Mouse (Mus musculus): ENCODE measurements around the gene Gm4491. TPM values are rescaled to one million over a fixed set of nuclear protein-coding genes. Genes with fewer than 3 reads are reported as not detected.
A peak's percentile ranks its signal among the peaks of the same experiment; 100 is the strongest.

Gm4491 gene
- polyA plus RNA-seq, 1 experiment from 2014 or later: not detected

GRCm38 (mm10) chr14:57109194-57109593 is 6.5 kb downstream of the Gm4491 start:
- Histone ChIP-seq H3K36me3 (ENCODE audit: control insufficient read depth, insufficient read depth, low read length) (no peaks in the 10 kb centered on the region), H3K4me2 (ENCODE audit: low read length) (no peak overlapping the region), H3K4me3 (ENCODE audit: low read length) (no peak overlapping the region), H3K9ac (ENCODE audit: low read depth, low read length) (no peak overlapping the region), H3K27me3 (replicated peaks; ENCODE audit: control insufficient read depth, insufficient read depth, low read length) (peaks cover 23% of the 10 kb centered on the region), H3K27ac (ENCODE audit: low read depth, low read length) (no peak overlapping the region), H3K4me1 (ENCODE audit: control insufficient read depth, insufficient read depth, low read depth, low read length) (peaks cover 7% of the 10 kb centered on the region), H3K9me3 (ENCODE audit: control insufficient read depth, low read length) (no peaks in the 10 kb centered on the region)
- 7% methylated on average over 4 of the region's 4 CpGs for WGBS
- peak; percentile 55; the same call in 1 of the 2 replicates for ATAC-seq

- peaks cover 9% of the 10 kb centered on the region for H3K4me1 ChIP-seq (ENCODE audit: control insufficient read depth, insufficient read depth, low read depth, low read length)
- no peak overlapping the region for H3K9ac ChIP-seq (ENCODE audit: low read depth, low read length)
- no peaks in the 10 kb centered on the region for H3K36me3 ChIP-seq (ENCODE audit: control insufficient read depth, insufficient read depth, low read length)
- 72% methylated on average over 5 of the region's 5 CpGs for WGBS
- H3K9me3 ChIP-seq (ENCODE audit: control insufficient read depth, low read length): no peaks in the 10 kb centered on the region
- ATAC-seq: no peak
- no peak overlapping the region for H3K4me3 ChIP-seq (ENCODE audit: low read length)
- H3K27ac ChIP-seq (ENCODE audit: low read depth, low read length): no peak overlapping the region
- H3K27me3 ChIP-seq (replicated peaks; ENCODE audit: control insufficient read depth, insufficient read depth, low read length): peaks cover 35% of the 10 kb centered on the region
- H3K4me2 ChIP-seq (ENCODE audit: low read length): no peak overlapping the region
Observed at GRCm38 (mm10) chr14:57107916-57108315, 7.8 kb downstream of the Gm4491 start.

GRCm38 (mm10) chr14:57107091-57107490 is 8.6 kb downstream of the Gm4491 start:
- Histone ChIP-seq H3K4me2 (ENCODE audit: low read length) (no peak overlapping the region), H3K27me3 (replicated peaks; ENCODE audit: control insufficient read depth, insufficient read depth, low read length) (peaks cover 39% of the 10 kb centered on the region), H3K36me3 (ENCODE audit: control insufficient read depth, insufficient read depth, low read length) (no peaks in the 10 kb centered on the region), H3K9ac (ENCODE audit: low read depth, low read length) (no peak overlapping the region), H3K4me1 (ENCODE audit: control insufficient read depth, insufficient read depth, low read depth, low read length) (peaks cover 9% of the 10 kb centered on the region), H3K4me3 (ENCODE audit: low read length) (no peak overlapping the region), H3K9me3 (ENCODE audit: control insufficient read depth, low read length) (no peaks in the 10 kb centered on the region), H3K27ac (ENCODE audit: low read depth, low read length) (no peak overlapping the region)
- no peak for ATAC-seq
- WGBS: 81% methylated on average over 8 of the region's 8 CpGs

- peaks cover 42% of the 10 kb centered on the region for H3K27me3 ChIP-seq (replicated peaks; ENCODE audit: control insufficient read depth, insufficient read depth, low read length)
- H3K9me3 ChIP-seq (ENCODE audit: control insufficient read depth, low read length): no peaks in the 10 kb centered on the region
- H3K4me2 ChIP-seq (ENCODE audit: low read length): no peak overlapping the region
- 44% methylated on average over 11 of the region's 11 CpGs for WGBS
- H3K36me3 ChIP-seq (ENCODE audit: control insufficient read depth, insufficient read depth, low read length): no peaks in the 10 kb centered on the region
- H3K9ac ChIP-seq (ENCODE audit: low read depth, low read length): no peak overlapping the region
- no peak overlapping the region for H3K27ac ChIP-seq (ENCODE audit: low read depth, low read length)
- ATAC-seq: no peak
- peaks cover 9% of the 10 kb centered on the region for H3K4me1 ChIP-seq (ENCODE audit: control insufficient read depth, insufficient read depth, low read depth, low read length)
- no peak overlapping the region for H3K4me3 ChIP-seq (ENCODE audit: low read length)
Observed at GRCm38 (mm10) chr14:57105721-57106120, 10.0 kb downstream of the Gm4491 start.

GRCm38 (mm10) chr14:57105111-57105510 is 10.6 kb downstream of the Gm4491 start:
- no peak overlapping the region for H3K9ac ChIP-seq (ENCODE audit: low read depth, low read length)
- H3K27ac ChIP-seq (ENCODE audit: low read depth, low read length): no peak overlapping the region
- no peak for ATAC-seq
- no peaks in the 10 kb centered on the region for H3K9me3 ChIP-seq (ENCODE audit: control insufficient read depth, low read length)
- H3K4me3 ChIP-seq (ENCODE audit: low read length): peak overlapping the region; percentile 69
- H3K4me1 ChIP-seq (ENCODE audit: control insufficient read depth, insufficient read depth, low read depth, low read length): peaks cover 9% of the 10 kb centered on the region
- 9% methylated on average over 14 of the region's 14 CpGs for WGBS
- peaks cover 42% of the 10 kb centered on the region for H3K27me3 ChIP-seq (replicated peaks; ENCODE audit: control insufficient read depth, insufficient read depth, low read length)
- H3K4me2 ChIP-seq (ENCODE audit: low read length): peak overlapping the region; percentile 100; the same call in 1 of the 2 replicates
- H3K36me3 ChIP-seq (ENCODE audit: control insufficient read depth, insufficient read depth, low read length): no peaks in the 10 kb centered on the region

- H3K9ac ChIP-seq (ENCODE audit: low read depth, low read length): peak within 1 kb of the TSS; percentile 57
- peak within 1 kb of the TSS; percentile 69 for H3K4me3 ChIP-seq (ENCODE audit: low read length)
- no peak within 1 kb of the TSS for H3K27ac ChIP-seq (ENCODE audit: low read depth, low read length)
- no peaks in the 10 kb centered on the region for H3K36me3 ChIP-seq (ENCODE audit: control insufficient read depth, insufficient read depth, low read length)
- peak within 1 kb of the TSS; percentile 100 for H3K4me2 ChIP-seq (ENCODE audit: low read length)
- no peaks in the 10 kb centered on the region for H3K9me3 ChIP-seq (ENCODE audit: control insufficient read depth, low read length)
- under 1% methylated on average over 61 of the region's 101 CpGs for WGBS
- H3K4me1 ChIP-seq (ENCODE audit: control insufficient read depth, insufficient read depth, low read depth, low read length): peaks cover 9% of the 10 kb centered on the region
- peaks cover 42% of the 10 kb centered on the region for H3K27me3 ChIP-seq (replicated peaks; ENCODE audit: control insufficient read depth, insufficient read depth, low read length)
- ATAC-seq: peak; percentile 79
Observed at GRCm38 (mm10) chr14:57104106-57105023, 11.3 kb downstream of the Gm4491 start, which contains the start of gene Gjb2. TSS of gene Gjb2 (minus strand) at chr14:57104702.

- H3K4me3 ChIP-seq (ENCODE audit: low read length): peak overlapping the region; percentile 69
- WGBS: under 1% methylated on average over 22 of the region's 22 CpGs
- H3K36me3 ChIP-seq (ENCODE audit: control insufficient read depth, insufficient read depth, low read length): no peaks in the 10 kb centered on the region
- no peaks in the 10 kb centered on the region for H3K9me3 ChIP-seq (ENCODE audit: control insufficient read depth, low read length)
- H3K27me3 ChIP-seq (replicated peaks; ENCODE audit: control insufficient read depth, insufficient read depth, low read length): peaks cover 42% of the 10 kb centered on the region
- H3K9ac ChIP-seq (ENCODE audit: low read depth, low read length): peak overlapping the region; percentile 57
- H3K27ac ChIP-seq (ENCODE audit: low read depth, low read length): no peak overlapping the region
- peaks cover 9% of the 10 kb centered on the region for H3K4me1 ChIP-seq (ENCODE audit: control insufficient read depth, insufficient read depth, low read depth, low read length)
- peak overlapping the region; percentile 100 for H3K4me2 ChIP-seq (ENCODE audit: low read length)
- no peak for ATAC-seq
Observed at GRCm38 (mm10) chr14:57103711-57104105, 12.0 kb downstream of the Gm4491 start.

- Histone ChIP-seq H3K4me1 (ENCODE audit: control insufficient read depth, insufficient read depth, low read depth, low read length) (peaks cover 9% of the 10 kb centered on the region), H3K27me3 (replicated peaks; ENCODE audit: control insufficient read depth, insufficient read depth, low read length) (peaks cover 42% of the 10 kb centered on the region), H3K36me3 (ENCODE audit: control insufficient read depth, insufficient read depth, low read length) (no peaks in the 10 kb centered on the region), H3K9me3 (ENCODE audit: control insufficient read depth, low read length) (no peaks in the 10 kb centered on the region), H3K27ac (ENCODE audit: low read depth, low read length) (no peak overlapping the region), H3K9ac (ENCODE audit: low read depth, low read length) (no peak overlapping the region), H3K4me2 (ENCODE audit: low read length) (no peak overlapping the region; the same call in 1 of the 2 replicates), H3K4me3 (ENCODE audit: low read length) (no peak overlapping the region; the same call in 1 of the 2 replicates)
- no peak for ATAC-seq
- 57% methylated on average over 6 of the region's 6 CpGs for WGBS
Observed at GRCm38 (mm10) chr14:57103121-57103520, 12.6 kb downstream of the Gm4491 start.

GRCm38 (mm10) chr14:57101623-57102022 is 14.1 kb downstream of the Gm4491 start:
- no peak overlapping the region for H3K4me2 ChIP-seq (ENCODE audit: low read length)
- peaks cover 9% of the 10 kb centered on the region for H3K4me1 ChIP-seq (ENCODE audit: control insufficient read depth, insufficient read depth, low read depth, low read length)
- no peak for ATAC-seq
- no peak overlapping the region for H3K4me3 ChIP-seq (ENCODE audit: low read length)
- WGBS: 87% methylated on average over 7 of the region's 7 CpGs
- no peaks in the 10 kb centered on the region for H3K36me3 ChIP-seq (ENCODE audit: control insufficient read depth, insufficient read depth, low read length)
- peaks cover 38% of the 10 kb centered on the region for H3K27me3 ChIP-seq (replicated peaks; ENCODE audit: control insufficient read depth, insufficient read depth, low read length)
- H3K9me3 ChIP-seq (ENCODE audit: control insufficient read depth, low read length): no peaks in the 10 kb centered on the region
- no peak overlapping the region for H3K9ac ChIP-seq (ENCODE audit: low read depth, low read length)
- H3K27ac ChIP-seq (ENCODE audit: low read depth, low read length): no peak overlapping the region

Data from hindbrain, embryonic 16.5 days (tissue).